Mouse (Mus musculus) stomach, postnatal 0 days (tissue): ENCODE results near the gene Cyp4f14. TPM values are rescaled to one million over a fixed set of nuclear protein-coding genes. Genes with fewer than 3 reads are reported as not detected.

Experiments used
- ATAC-seq: fragments of 200-750 bp; cut with Nextera tagmentation; 2 replicates; pipeline ENCODE4 v1.8.0; 2017; ENCODE audit not compliant: low FRiP score, low TSS enrichment
- DNase-seq: peaks from one replicate; pipeline ENCODE4 v3.0.0-alpha.2; 2016; ENCODE audit warnings: low spot score
- H3K27ac ChIP-seq: fragments of 300-500 bp; sonication (generic); replicated peaks from 2 replicates; pipeline ENCODE4 v1.5.1; 2014; ENCODE audit warnings: mild to moderate bottlenecking, control low read depth
- H3K27me3 ChIP-seq: fragments of 300-500 bp; sonication (generic); 2 replicates; pipeline ENCODE4 v1.6.1; 2014; ENCODE audit warnings: low read length; ENCODE audit not compliant: control insufficient read depth, insufficient read depth
- H3K36me3 ChIP-seq: fragments of 300-500 bp; sonication (generic); 2 replicates; pipeline ENCODE4 v1.6.1; 2014; ENCODE audit warnings: low read length, mixed read lengths; ENCODE audit not compliant: control insufficient read depth, insufficient read depth
- H3K4me1 ChIP-seq: fragments of 300-500 bp; sonication (generic); replicated peaks from 2 replicates; pipeline ENCODE4 v1.6.1; 2014; ENCODE audit warnings: antibody characterized with exemption; ENCODE audit not compliant: control insufficient read depth, insufficient read depth
- H3K4me2 ChIP-seq: fragments of 300-500 bp; sonication (generic); replicated peaks from 2 replicates; pipeline ENCODE4 v1.6.1; 2014; ENCODE audit warnings: low read depth, mild to moderate bottlenecking, control low read depth, moderate library complexity
- H3K4me3 ChIP-seq: fragments of 300-500 bp; sonication (generic); 2 replicates; pipeline ENCODE4 v1.5.1; 2014; ENCODE audit warnings: low read depth, low read length, control low read depth
- H3K9ac ChIP-seq: fragments of 300-500 bp; sonication (generic); 2 replicates; pipeline ENCODE4 v1.6.1; 2014; ENCODE audit warnings: mild to moderate bottlenecking, low read length, control low read depth, mixed read lengths
- H3K9me3 ChIP-seq: fragments of 300-500 bp; sonication (generic); 2 replicates; pipeline ENCODE4 v1.6.1; 2016; ENCODE audit warnings: low read length; ENCODE audit not compliant: control insufficient read depth
- CTCF ChIP-seq: IDR thresholded peaks from 2 replicates; pipeline ENCODE4 v1.5.1; 2016; ENCODE audit warnings: antibody characterized with exemption, low read depth, mild to moderate bottlenecking, moderate library complexity
- EP300 ChIP-seq: optimal IDR thresholded peaks from 2 replicates; pipeline ENCODE3; 2016; ENCODE audit warnings: antibody characterized with exemption
- WGBS: fragments of 180-500 bp; shearing (Covaris S2); extraction: QIAGEN DNeasy Blood & Tissue Kit; methylation state at CpG from one replicate; pipeline ENCODE4 v1.1.7; 2014; 5-methylcytosine and 5-hydroxymethylcytosine counted together
- polyA plus RNA-seq: library from polyadenylated mRNA; unstranded; fragments of >200 nt; fragmentation: Nextera tagmentation; extraction: Ambion mirVana; gene quantifications from 2 replicates; pipeline ENCODE4 v1.2.1, GENCODE M21; 2015

Gene Cyp4f14
- not detected in 2 replicates for polyA plus RNA-seq

DNA sequence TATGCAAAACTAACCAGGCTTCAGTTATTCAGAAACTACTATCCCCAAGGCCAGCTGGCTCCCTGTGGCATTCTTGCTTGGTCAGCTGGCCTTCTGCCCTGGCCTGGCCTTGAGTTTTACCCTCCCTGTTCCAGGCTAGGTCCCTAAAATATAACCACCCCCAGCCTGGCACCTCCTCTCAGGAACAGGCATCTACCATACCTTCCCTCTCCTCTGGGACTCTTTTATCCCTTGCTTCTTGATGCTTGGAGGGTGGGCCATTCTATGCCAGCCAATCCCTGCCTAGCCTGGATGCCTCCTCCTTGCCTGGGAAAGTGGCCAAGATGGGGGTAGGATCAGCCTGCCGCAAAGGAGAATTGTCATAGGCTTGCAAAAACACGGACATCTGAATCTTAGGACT, at the start of gene Cyp4f14:
Gene Cyp4f14, minus strand, starts transcription at position 212 of the 400 bp plus-strand sequence.
- Histone ChIP-seq H3K36me3 (no peaks in the 10 kb centered on the region), H3K27ac (no peak within 1 kb of the TSS), H3K27me3 (no peaks in the 10 kb centered on the region), H3K4me2 (no peak within 1 kb of the TSS), H3K4me1 (no peaks in the 10 kb centered on the region), H3K4me3 (no peak within 1 kb of the TSS), H3K9me3 (no peaks in the 10 kb centered on the region), H3K9ac (no peak within 1 kb of the TSS)
- no peak for DNase-seq
- no peak for ATAC-seq
- TF ChIP-seq EP300 (no peak), CTCF (no peak)
- WGBS = 66% methylated on average over 2 of the region's 2 CpGs

DNA sequence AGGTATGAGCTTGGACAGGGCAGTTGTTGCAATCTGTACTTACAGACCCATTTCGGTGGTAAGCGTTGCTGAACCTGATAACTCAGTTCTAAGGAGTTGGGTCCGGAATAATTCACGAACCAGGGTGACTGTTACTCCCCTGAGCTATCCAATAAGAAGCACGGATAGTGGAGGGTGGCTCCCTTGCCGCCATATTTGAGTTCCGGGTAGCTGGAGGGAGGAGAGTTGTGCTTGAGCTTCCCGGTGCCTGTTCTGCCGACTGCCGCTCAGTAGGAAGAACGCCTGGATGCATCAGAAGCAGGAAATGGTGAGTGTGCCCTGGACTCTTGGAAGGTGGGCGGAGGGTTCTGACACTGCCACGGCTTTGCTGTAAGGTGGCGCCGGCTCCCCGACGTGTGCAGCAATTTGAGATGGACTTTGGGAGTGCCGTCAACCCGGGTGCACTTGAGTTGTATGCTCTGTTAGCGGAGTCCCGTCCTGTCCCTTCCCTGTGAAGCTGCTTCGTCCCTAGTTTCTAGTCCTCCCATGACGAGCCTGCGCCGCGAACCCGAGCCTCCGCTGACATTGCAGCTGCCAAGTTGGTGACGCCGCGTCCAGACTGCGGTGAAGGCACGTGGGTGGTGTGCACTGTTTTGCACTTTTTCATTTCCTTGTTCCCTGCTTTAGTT, 48.6 kb upstream of the Cyp4f14 start, which contains the start of gene Zfp472:
Gene Zfp472, plus strand, starts transcription at position 192 of the 668 bp plus-strand sequence.
- peak within 1 kb of the TSS; percentile 96 for H3K27ac ChIP-seq
- H3K9ac ChIP-seq = peak within 1 kb of the TSS; percentile 72
- H3K4me3 ChIP-seq = peak within 1 kb of the TSS; percentile 63
- peak; percentile 90 for DNase-seq
- no peaks in the 10 kb centered on the region for H3K36me3 ChIP-seq
- WGBS = under 1% methylated on average over 33 of the region's 33 CpGs
- H3K9me3 ChIP-seq = no peaks in the 10 kb centered on the region
- peaks cover 6% of the 10 kb centered on the region for H3K4me1 ChIP-seq
- peak within 1 kb of the TSS; percentile 86 for H3K4me2 ChIP-seq
- no peaks in the 10 kb centered on the region for H3K27me3 ChIP-seq
- peak; percentile 99 for ATAC-seq
- TF ChIP-seq EP300 (peak; percentile 82), CTCF (no peak)

DNA sequence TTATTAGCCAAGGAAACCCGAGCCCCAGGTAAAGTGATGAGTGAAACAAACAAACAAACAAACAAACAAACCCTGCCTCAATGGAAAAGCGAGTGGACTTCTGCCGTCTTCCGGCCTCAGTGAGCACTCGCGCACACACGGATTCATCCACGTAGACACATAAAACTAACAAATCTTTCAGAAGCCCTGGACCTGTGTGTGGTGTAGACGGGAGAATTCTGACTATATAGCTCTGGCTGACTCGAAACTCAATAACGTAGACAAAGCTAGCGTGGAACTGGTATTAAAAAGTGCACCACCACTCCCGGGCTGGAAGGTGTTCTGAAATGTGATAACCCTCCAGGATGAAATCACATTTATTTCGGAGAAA, 48.1 kb upstream of the Cyp4f14 start:
- ATAC-seq = peak; percentile 61
- DNase-seq = no peak
- TF ChIP-seq EP300 = no peak
- Histone ChIP-seq H3K4me2 (peak overlapping the region; percentile 86), H3K9me3 (no peaks in the 10 kb centered on the region), H3K4me3 (peak overlapping the region; percentile 63), H3K4me1 (peaks cover 6% of the 10 kb centered on the region), H3K9ac (peak overlapping the region; percentile 72), H3K27me3 (no peaks in the 10 kb centered on the region), H3K36me3 (no peaks in the 10 kb centered on the region), H3K27ac (peak overlapping the region; percentile 96)
- WGBS = under 1% methylated on average over 14 of the region's 14 CpGs

DNA sequence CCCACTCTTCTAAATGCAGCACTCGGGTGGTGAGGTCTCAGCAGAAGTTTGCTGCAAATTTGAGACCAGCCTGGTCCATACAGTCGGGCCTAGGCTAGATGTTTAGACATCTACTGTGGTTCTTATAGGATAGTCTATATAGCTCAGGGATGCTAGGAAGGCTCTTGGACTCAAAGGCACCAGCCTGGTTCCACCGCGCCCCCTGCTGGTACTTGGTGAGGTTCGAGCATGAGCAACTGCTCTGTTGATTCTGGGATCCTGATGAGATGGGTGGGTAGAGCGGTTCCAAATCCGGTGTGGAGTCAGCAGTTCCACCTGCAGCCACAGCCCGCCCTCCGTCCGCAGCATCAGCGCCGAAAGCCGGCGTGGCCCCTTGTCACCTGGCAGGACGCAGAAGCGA, 34.3 kb upstream of the Cyp4f14 start:
- Histone ChIP-seq H3K9me3 (no peaks in the 10 kb centered on the region), H3K4me2 (no peak overlapping the region), H3K27me3 (no peaks in the 10 kb centered on the region), H3K4me1 (peaks cover 4% of the 10 kb centered on the region), H3K4me3 (no peak overlapping the region), H3K9ac (no peak overlapping the region), H3K36me3 (no peaks in the 10 kb centered on the region), H3K27ac (no peak overlapping the region)
- TF ChIP-seq CTCF (peak; percentile 90), EP300 (no peak)
- no peak for ATAC-seq
- WGBS = 28% methylated on average over 16 of the region's 16 CpGs
- peak; percentile 83 for DNase-seq

DNA sequence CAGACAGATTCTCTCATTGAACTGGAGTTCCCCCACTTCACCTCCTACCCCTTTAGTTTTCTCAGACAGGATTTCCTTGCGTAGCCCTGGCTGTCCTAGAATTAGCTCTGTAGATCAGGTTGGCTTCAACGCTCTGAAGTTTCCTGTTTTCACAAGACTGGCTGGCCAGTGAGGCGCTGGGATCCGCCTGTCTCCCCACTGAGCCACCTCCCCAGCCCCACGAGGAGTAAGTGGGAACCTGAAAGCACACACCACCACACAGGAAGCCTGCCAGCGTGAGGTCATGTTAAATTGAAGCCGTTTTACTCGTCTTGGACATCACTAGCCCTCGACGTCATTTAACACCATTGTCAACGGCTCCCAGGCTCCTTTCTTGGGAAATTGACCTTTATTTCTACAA, 33.9 kb upstream of the Cyp4f14 start:
- Histone ChIP-seq H3K4me2 (no peak overlapping the region), H3K4me1 (peaks cover 4% of the 10 kb centered on the region), H3K36me3 (no peaks in the 10 kb centered on the region), H3K9ac (no peak overlapping the region), H3K27ac (no peak overlapping the region), H3K4me3 (no peak overlapping the region), H3K27me3 (no peaks in the 10 kb centered on the region), H3K9me3 (no peaks in the 10 kb centered on the region)
- WGBS = 77% methylated on average over 11 of the region's 11 CpGs
- TF ChIP-seq CTCF (no peak), EP300 (no peak)
- DNase-seq = no peak
- ATAC-seq = no peak

DNA sequence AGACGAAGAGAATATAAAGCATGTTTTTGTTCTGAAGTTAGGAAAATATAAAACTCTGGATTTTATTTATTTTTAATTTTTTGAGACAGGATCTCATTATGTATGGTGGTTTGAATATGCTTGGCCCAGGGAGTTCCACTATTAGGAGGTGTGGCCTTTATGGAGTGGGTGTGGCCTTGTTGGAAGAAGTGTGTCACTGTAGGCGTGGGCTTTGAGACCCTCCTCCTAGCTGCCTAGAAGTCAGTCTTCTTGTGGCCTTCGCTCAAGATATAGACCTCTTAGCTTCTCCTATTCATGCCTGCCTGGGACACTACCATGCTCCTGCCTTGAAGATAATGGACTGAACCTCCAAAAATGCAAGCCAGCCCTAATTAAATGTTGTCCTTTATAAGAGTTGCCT, 33.0 kb upstream of the Cyp4f14 start:
- TF ChIP-seq EP300 (no peak), CTCF (no peak)
- Histone ChIP-seq H3K4me1 (peaks cover 4% of the 10 kb centered on the region), H3K27me3 (no peaks in the 10 kb centered on the region), H3K9me3 (no peaks in the 10 kb centered on the region), H3K9ac (no peak overlapping the region), H3K4me3 (no peak overlapping the region), H3K27ac (no peak overlapping the region), H3K4me2 (no peak overlapping the region), H3K36me3 (no peaks in the 10 kb centered on the region)
- DNase-seq (no peak), ATAC-seq (no peak)
- 93% methylated on average over 3 of the region's 3 CpGs for WGBS
